Mouse (Mus musculus) limb, embryonic 15.5 days (tissue): ENCODE data around the gene Rad1. TPM values are rescaled to one million over a fixed set of nuclear protein-coding genes. Genes with fewer than 3 reads are reported as not detected.
"Not testable (repeated sequence)": the region's sequence is repeated elsewhere in the genome, so short reads cannot be mapped to it uniquely, and the experiment has no call there.

Experiments used
- ATAC-seq: fragments of 200-750 bp; cut with Nextera tagmentation; 2 replicates; pipeline ENCODE4 v1.8.0; 2017; ENCODE audit warnings: low read depth, moderate TSS enrichment; ENCODE audit not compliant: insufficient number of reproducible peaks, low FRiP score, low TSS enrichment
- H3K27ac ChIP-seq: fragments of 300-500 bp; sonication (generic); 2 replicates; pipeline ENCODE4 v1.5.1; 2015; ENCODE audit warnings: moderate library complexity, mild to moderate bottlenecking, inconsistent platforms
- H3K27me3 ChIP-seq: fragments of 300-500 bp; sonication (generic); 2 replicates; pipeline ENCODE4 v1.6.1; 2015; ENCODE audit warnings: inconsistent platforms
- H3K36me3 ChIP-seq: fragments of 300-500 bp; sonication (generic); 2 replicates; pipeline ENCODE4 v1.6.1; 2015; ENCODE audit warnings: inconsistent platforms
- H3K4me1 ChIP-seq: fragments of 300-500 bp; sonication (generic); 2 replicates; pipeline ENCODE4 v1.6.1; 2015; ENCODE audit warnings: inconsistent platforms
- H3K4me2 ChIP-seq: fragments of 300-500 bp; sonication (generic); 2 replicates; pipeline ENCODE4 v1.6.1; 2015; ENCODE audit warnings: mild to moderate bottlenecking, inconsistent platforms
- H3K4me3 ChIP-seq: fragments of 300-500 bp; sonication (generic); 2 replicates; pipeline ENCODE4 v1.5.1; 2015; ENCODE audit warnings: mild to moderate bottlenecking, inconsistent platforms
- H3K9ac ChIP-seq: fragments of 300-500 bp; sonication (generic); 2 replicates; pipeline ENCODE4 v1.6.1; 2015; ENCODE audit warnings: inconsistent platforms
- H3K9me3 ChIP-seq: fragments of 300-500 bp; sonication (generic); 2 replicates; pipeline ENCODE4 v1.6.1; 2016; ENCODE audit warnings: inconsistent platforms
- WGBS: fragments of 180-500 bp; shearing (Covaris S2); methylation state at CpG from one replicate; pipeline ENCODE4 v1.1.7; 2015; 5-methylcytosine and 5-hydroxymethylcytosine counted together
- polyA plus RNA-seq: library from polyadenylated mRNA; unstranded; fragments of >200 nt; fragmentation: Nextera tagmentation; extraction: Ambion mirVana; gene quantifications from 2 replicates; pipeline ENCODE4 v1.2.1, GENCODE M21; 2015

Gene Rad1
- polyA plus RNA-seq, 1 experiment from 2014 or later, result 27.6 TPM

DNA sequence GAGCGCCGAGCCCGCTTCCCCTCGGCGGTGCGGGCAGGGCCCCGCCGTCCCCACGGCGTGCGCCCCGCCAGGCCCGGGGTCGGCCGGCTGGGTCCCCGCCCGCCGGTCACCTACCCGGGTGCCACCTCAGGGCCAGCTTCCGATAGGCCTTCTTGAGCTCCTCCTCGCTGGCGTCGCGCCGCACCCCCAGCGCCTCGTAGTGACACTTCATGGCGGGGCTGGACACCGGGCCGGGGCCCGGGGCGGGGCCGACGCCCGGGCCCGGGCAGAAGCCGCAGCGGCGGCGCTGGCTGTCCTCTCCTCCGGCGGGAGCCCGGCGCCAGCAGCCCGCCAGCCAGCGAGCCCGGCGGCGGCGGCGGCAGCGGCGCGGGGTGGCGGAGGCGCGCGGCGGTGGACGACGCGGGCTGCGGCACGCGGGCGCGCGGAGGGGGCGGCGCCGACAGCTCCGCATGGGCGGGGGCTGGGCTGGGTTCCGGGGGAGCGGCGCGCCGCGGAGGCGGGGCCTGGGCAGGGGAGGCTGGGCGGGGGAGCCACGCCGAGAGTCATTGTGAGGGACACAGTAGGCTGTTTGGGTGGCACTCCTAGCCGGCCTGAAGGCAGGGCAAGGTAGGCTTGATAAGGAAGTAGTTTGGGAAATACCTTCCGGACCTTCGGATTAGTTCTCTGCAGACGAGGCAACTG, 15.5 kb upstream of the Rad1 start, which contains the start of gene Dnajc21:
Gene Dnajc21, minus strand, starts transcription at position 366 of the 681 bp plus-strand sequence.
- Histone ChIP-seq H3K9me3 (no peaks in the 10 kb centered on the region), H3K36me3 (peaks cover 5% of the 10 kb centered on the region), H3K9ac (peak within 1 kb of the TSS; percentile 86), H3K4me3 (peak within 1 kb of the TSS; percentile 87), H3K27ac (peak within 1 kb of the TSS; percentile 85), H3K4me1 (peaks cover 7% of the 10 kb centered on the region; the same call in 1 of the 2 replicates), H3K4me2 (peak within 1 kb of the TSS; percentile 56), H3K27me3 (no peaks in the 10 kb centered on the region)
- ATAC-seq, result peak; percentile 94
- under 1% methylated on average over 63 of the region's 87 CpGs for WGBS

GRCm38 (mm10) chr15:10470941-10471340, 14.9 kb upstream of the Rad1 start:
- no peak for ATAC-seq
- Histone ChIP-seq H3K4me3 (peak overlapping the region; percentile 87), H3K4me1 (peaks cover 7% of the 10 kb centered on the region; the same call in 1 of the 2 replicates), H3K9me3 (no peaks in the 10 kb centered on the region), H3K9ac (peak overlapping the region; percentile 86), H3K4me2 (peak overlapping the region; percentile 56), H3K36me3 (peaks cover 12% of the 10 kb centered on the region), H3K27me3 (no peaks in the 10 kb centered on the region), H3K27ac (peak overlapping the region; percentile 67; the same call in 1 of the 2 replicates)
- WGBS, result 10% methylated on average over 3 of the region's 3 CpGs

GRCm38 (mm10) chr15:10486365-10486839, 584 bp downstream of the Rad1 start:
- Histone ChIP-seq H3K4me1 (peaks cover 14% of the 10 kb centered on the region), H3K4me2 (peak overlapping the region; percentile 60), H3K36me3 (peaks cover 27% of the 10 kb centered on the region), H3K27ac (peak overlapping the region; percentile 76), H3K9ac (peak overlapping the region; percentile 39), H3K27me3 (no peaks in the 10 kb centered on the region), H3K4me3 (peak overlapping the region; percentile 61), H3K9me3 (no peaks in the 10 kb centered on the region)
- under 1% methylated on average over 18 of the region's 18 CpGs for WGBS
- ATAC-seq, result 0 out of 2 replicates have a peak, but pooled peaks have one; percentile 5

GRCm38 (mm10) chr15:10487246-10487645, 1.4 kb downstream of the Rad1 start:
- no peak overlapping the region for H3K27ac ChIP-seq
- H3K9me3 ChIP-seq, result no peaks in the 10 kb centered on the region
- peak overlapping the region; percentile 60 for H3K4me2 ChIP-seq
- H3K9ac ChIP-seq, result no peak overlapping the region
- ATAC-seq, result no peak
- 54% methylated on average over 2 of the region's 2 CpGs for WGBS
- H3K36me3 ChIP-seq, result peaks cover 26% of the 10 kb centered on the region
- peaks cover 14% of the 10 kb centered on the region for H3K4me1 ChIP-seq
- no peaks in the 10 kb centered on the region for H3K27me3 ChIP-seq
- peak overlapping the region; percentile 61 for H3K4me3 ChIP-seq

GRCm38 (mm10) chr15:10490101-10490500, 4.3 kb downstream of the Rad1 start:
- WGBS, result 92% methylated on average over 5 of the region's 5 CpGs
- H3K4me2 ChIP-seq, result no peak overlapping the region

GRCm38 (mm10) chr15:10495944-10496343, 10.1 kb downstream of the Rad1 start:
- Histone ChIP-seq H3K9ac (no peak overlapping the region), H3K27me3 (no peaks in the 10 kb centered on the region), H3K4me1 (no peaks in the 10 kb centered on the region), H3K4me3 (no peak overlapping the region), H3K27ac (no peak overlapping the region), H3K4me2 (no peak overlapping the region), H3K36me3 (peaks cover 25% of the 10 kb centered on the region), H3K9me3 (no peaks in the 10 kb centered on the region)
- WGBS, result 93% methylated on average over 11 of the region's 11 CpGs
- ATAC-seq, result no peak

More at GRCm38 (mm10) chr15:10490101-10490500, 4.3 kb downstream of the Rad1 start:
- H3K36me3 ChIP-seq, result peaks cover 32% of the 10 kb centered on the region
- no peak overlapping the region for H3K9ac ChIP-seq
- H3K4me3 ChIP-seq, result no peak overlapping the region
- no peak for ATAC-seq
- H3K27me3 ChIP-seq, result no peaks in the 10 kb centered on the region
- H3K4me1 ChIP-seq, result peaks cover 3% of the 10 kb centered on the region
- no peaks in the 10 kb centered on the region for H3K9me3 ChIP-seq
- no peak overlapping the region for H3K27ac ChIP-seq

- H3K9ac ChIP-seq, H3K27ac ChIP-seq, H3K4me3 ChIP-seq, H3K4me1 ChIP-seq, H3K4me2 ChIP-seq, ATAC-seq, H3K27me3 ChIP-seq, H3K9me3 ChIP-seq: not testable (repeated sequence)
- peaks cover 25% of the 10 kb centered on the region for H3K36me3 ChIP-seq
- 94% methylated on average over 1 of the region's 1 CpGs for WGBS
Measured at GRCm38 (mm10) chr15:10496696-10497095, 10.9 kb downstream of the Rad1 start.

- WGBS, result 74% methylated on average over 5 of the region's 5 CpGs
- no peak for ATAC-seq
Measured at GRCm38 (mm10) chr15:10499593-10499992, 13.8 kb downstream of the Rad1 start.

GRCm38 (mm10) chr15:10500035-10500434, 14.2 kb downstream of the Rad1 start:
- Histone ChIP-seq H3K4me1 (0 out of 2 replicates have a peak, but pooled peaks cover 2% of the 10 kb centered on the region), H3K4me3 (no peak overlapping the region), H3K9ac (no peak overlapping the region), H3K27ac (no peak overlapping the region), H3K4me2 (no peak overlapping the region), H3K9me3 (no peaks in the 10 kb centered on the region), H3K27me3 (no peaks in the 10 kb centered on the region), H3K36me3 (peaks cover 7% of the 10 kb centered on the region; the same call in 1 of the 2 replicates)
- 84% methylated on average over 5 of the region's 5 CpGs for WGBS
- no peak for ATAC-seq

More at GRCm38 (mm10) chr15:10499593-10499992, 13.8 kb downstream of the Rad1 start:
- Histone ChIP-seq H3K27me3 (no peaks in the 10 kb centered on the region), H3K27ac (no peak overlapping the region), H3K4me3 (no peak overlapping the region), H3K4me2 (no peak overlapping the region), H3K4me1 (0 out of 2 replicates have a peak, but pooled peaks cover 2% of the 10 kb centered on the region), H3K9ac (no peak overlapping the region), H3K36me3 (peaks cover 7% of the 10 kb centered on the region; the same call in 1 of the 2 replicates), H3K9me3 (no peaks in the 10 kb centered on the region)

DNA sequence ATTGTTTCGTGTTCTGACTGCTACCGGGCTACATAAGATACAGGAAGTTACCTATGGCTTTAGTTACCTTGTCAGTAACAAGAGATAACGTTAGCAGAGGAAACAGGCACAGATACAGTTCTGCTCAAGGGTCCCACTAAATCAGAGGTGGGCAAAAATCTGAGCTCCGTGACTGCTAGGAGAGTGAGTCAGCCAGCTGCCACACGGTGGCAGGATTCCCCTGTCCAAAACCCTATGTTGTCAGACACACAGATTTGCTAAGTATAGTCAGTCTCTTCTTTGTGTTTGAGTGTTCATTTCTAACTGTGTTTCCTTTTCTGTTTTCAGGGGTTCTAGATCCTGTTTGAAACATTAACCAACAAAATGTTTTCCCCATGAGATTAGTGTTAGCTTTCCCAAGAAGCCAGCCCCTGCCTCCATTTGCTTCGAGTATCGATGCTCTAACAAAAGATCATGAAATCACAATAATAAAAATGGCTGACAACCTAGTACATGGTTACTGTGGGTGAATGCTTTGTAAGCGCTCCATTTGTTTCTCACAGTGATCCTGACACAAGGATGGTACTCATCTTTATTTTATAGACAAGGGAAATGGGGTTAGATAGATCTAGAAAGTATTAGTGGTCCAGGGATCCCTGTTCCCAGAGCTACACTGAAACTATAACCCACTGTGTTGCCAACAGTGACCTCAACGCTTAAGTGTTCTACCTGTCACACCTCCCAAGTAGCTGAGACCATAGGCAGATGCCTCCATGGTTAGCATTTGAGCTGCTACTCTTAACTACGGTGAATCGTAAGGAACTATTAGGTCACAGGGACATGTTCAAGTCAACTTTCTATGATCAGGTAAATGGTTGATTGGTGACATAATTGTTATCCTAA, 15.3 kb downstream of the Rad1 start:
- H3K27me3 ChIP-seq, result no peaks in the 10 kb centered on the region
- no peak overlapping the region for H3K4me3 ChIP-seq
- H3K9ac ChIP-seq, result no peak overlapping the region
- no peak for ATAC-seq
- H3K9me3 ChIP-seq, result no peaks in the 10 kb centered on the region
- H3K4me1 ChIP-seq, result 0 out of 2 replicates have a peak, but pooled peaks cover 3% of the 10 kb centered on the region
- H3K4me2 ChIP-seq, result no peak overlapping the region
- 49% methylated on average over 11 of the region's 11 CpGs for WGBS
- peaks cover 3% of the 10 kb centered on the region; the same call in 1 of the 2 replicates for H3K36me3 ChIP-seq
- no peak overlapping the region for H3K27ac ChIP-seq

DNA sequence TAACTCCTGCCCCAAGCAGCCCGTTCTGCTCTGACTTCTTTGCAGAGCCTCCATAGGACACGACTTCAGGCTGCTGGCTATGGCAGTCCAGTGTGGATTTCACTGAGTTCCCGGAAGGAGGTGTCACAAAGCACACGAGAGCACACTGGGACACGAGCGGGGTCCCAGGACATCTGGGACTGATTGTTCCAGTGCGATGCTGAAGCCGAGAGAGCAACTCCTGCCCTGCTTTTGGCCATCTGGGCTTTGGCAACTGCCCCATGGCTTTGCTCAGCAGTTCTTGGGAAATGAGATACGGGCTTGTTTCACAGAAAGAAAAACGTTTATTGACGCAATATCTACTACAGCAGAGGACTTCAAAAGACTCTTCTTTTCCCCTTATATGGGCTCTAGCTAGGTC, 20.3 kb downstream of the Rad1 start:
- H3K27me3 ChIP-seq, result no peaks in the 10 kb centered on the region
- H3K9me3 ChIP-seq, result no peaks in the 10 kb centered on the region
- 28% methylated on average over 11 of the region's 11 CpGs for WGBS
- no peak overlapping the region for H3K4me3 ChIP-seq
- H3K36me3 ChIP-seq, result no peaks in the 10 kb centered on the region
- no peak overlapping the region for H3K9ac ChIP-seq
- 0 out of 2 replicates have a peak, but pooled peaks cover 4% of the 10 kb centered on the region for H3K4me1 ChIP-seq
- H3K27ac ChIP-seq, result no peak overlapping the region
- H3K4me2 ChIP-seq, result no peak overlapping the region
- no peak for ATAC-seq
